Mouse (Mus musculus): ENCODE measurements at regions not wholly inside any gene's neighbourhood (a gene's known extent, or its start where the extent isn't known, plus 50 kb on each side); places are given as distances from the start of the nearest gene placed in this dataset.
A peak's percentile ranks its signal among the peaks of the same experiment; 100 is the strongest.

DNA sequence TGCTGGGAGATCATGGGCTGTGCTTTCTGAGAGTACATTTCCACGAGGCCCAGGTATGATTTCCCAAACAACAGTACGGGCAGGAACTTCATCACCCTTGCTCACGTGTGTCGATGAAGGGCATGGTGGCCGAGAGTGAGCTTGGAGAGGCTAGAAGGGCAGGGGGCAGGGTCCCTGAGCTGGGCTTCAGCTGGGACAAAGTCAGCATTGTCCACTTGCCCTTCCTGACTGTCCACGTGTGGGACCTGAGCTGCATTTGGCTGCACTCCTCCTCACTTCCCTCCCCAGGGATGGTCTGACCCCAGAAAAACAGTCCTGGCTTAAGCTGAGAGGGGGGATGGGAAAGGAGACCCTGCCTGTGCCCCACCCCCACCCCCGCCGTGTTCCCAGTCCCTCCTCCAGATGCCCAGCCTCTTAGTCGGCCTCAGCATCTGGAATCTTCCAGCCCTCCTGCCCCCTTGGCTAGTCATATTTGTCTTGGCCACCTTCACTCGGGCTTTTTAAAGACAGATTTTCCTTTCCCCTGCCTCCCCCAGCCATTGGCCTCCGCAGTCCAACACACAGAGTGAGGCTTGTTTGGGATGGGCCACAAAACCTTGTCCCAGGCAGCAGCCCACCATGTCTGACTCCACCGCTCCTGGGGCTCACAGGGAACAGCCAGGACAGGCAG is 58.6 kb downstream of the Isg20 start:
- Histone ChIP-seq H3K4me2 (ENCODE audit: low read depth, low read length) (no peak overlapping the region), H3K27ac (ENCODE audit: low read length) (no peak overlapping the region), H3K27me3 (ENCODE audit: control insufficient read depth, insufficient read depth, low read depth, low read length) (no peaks in the 10 kb centered on the region), H3K36me3 (ENCODE audit: control insufficient read depth, insufficient read depth, low read length) (no peaks in the 10 kb centered on the region), H3K4me1 (replicated peaks; ENCODE audit: control insufficient read depth, insufficient read depth, low read length) (no peaks in the 10 kb centered on the region), H3K4me3 (ENCODE audit: low read length) (no peak overlapping the region), H3K9me3 (ENCODE audit: control insufficient read depth, low read length) (no peaks in the 10 kb centered on the region), H3K9ac (ENCODE audit: low read length) (no peak overlapping the region)
- no peak for ATAC-seq (ENCODE audit: low read depth)
- 45% methylated on average over 12 of the region's 12 CpGs for WGBS

GRCm38 (mm10) chr7:78989751-78990206 is 63.5 kb upstream of the Acan start:
- H3K27ac ChIP-seq (ENCODE audit: low read length), result no peak overlapping the region
- ATAC-seq (ENCODE audit: low read depth), result peak; percentile 31; the same call in 1 of the 2 replicates

GRCm38 (mm10) chr7:78990302-78991038 is 62.8 kb upstream of the Acan start:
- peak overlapping the region; percentile 39 for H3K4me3 ChIP-seq (ENCODE audit: low read length)
- H3K27ac ChIP-seq (ENCODE audit: low read length), result no peak overlapping the region
- no peaks in the 10 kb centered on the region for H3K36me3 ChIP-seq (ENCODE audit: control insufficient read depth, insufficient read depth, low read length)
- H3K4me2 ChIP-seq (ENCODE audit: low read depth, low read length), result peak overlapping the region; percentile 77
- peak; percentile 90 for ATAC-seq (ENCODE audit: low read depth)
- peak overlapping the region; percentile 52; the same call in 1 of the 2 replicates for H3K9ac ChIP-seq (ENCODE audit: low read length)
- 0 out of 2 replicates have a peak, but pooled peaks cover 4% of the 10 kb centered on the region for H3K4me1 ChIP-seq (replicated peaks; ENCODE audit: control insufficient read depth, insufficient read depth, low read length)
- H3K9me3 ChIP-seq (ENCODE audit: control insufficient read depth, low read length), result no peaks in the 10 kb centered on the region
- peaks cover 2% of the 10 kb centered on the region; the same call in 1 of the 2 replicates for H3K27me3 ChIP-seq (ENCODE audit: control insufficient read depth, insufficient read depth, low read depth, low read length)
- 4% methylated on average over 27 of the region's 27 CpGs for WGBS

More at GRCm38 (mm10) chr7:78989751-78990206, 63.5 kb upstream of the Acan start:
- Histone ChIP-seq H3K4me2 (ENCODE audit: low read depth, low read length) (peak overlapping the region; percentile 77), H3K9me3 (ENCODE audit: control insufficient read depth, low read length) (no peaks in the 10 kb centered on the region), H3K4me3 (ENCODE audit: low read length) (no peak overlapping the region; the same call in 1 of the 2 replicates), H3K4me1 (replicated peaks; ENCODE audit: control insufficient read depth, insufficient read depth, low read length) (0 out of 2 replicates have a peak, but pooled peaks cover 4% of the 10 kb centered on the region), H3K9ac (ENCODE audit: low read length) (0 out of 2 replicates have a peak overlapping the region, but pooled peaks have one; percentile 52), H3K27me3 (ENCODE audit: control insufficient read depth, insufficient read depth, low read depth, low read length) (peaks cover 2% of the 10 kb centered on the region; the same call in 1 of the 2 replicates), H3K36me3 (ENCODE audit: control insufficient read depth, insufficient read depth, low read length) (no peaks in the 10 kb centered on the region)
- 18% methylated on average over 5 of the region's 5 CpGs for WGBS

DNA sequence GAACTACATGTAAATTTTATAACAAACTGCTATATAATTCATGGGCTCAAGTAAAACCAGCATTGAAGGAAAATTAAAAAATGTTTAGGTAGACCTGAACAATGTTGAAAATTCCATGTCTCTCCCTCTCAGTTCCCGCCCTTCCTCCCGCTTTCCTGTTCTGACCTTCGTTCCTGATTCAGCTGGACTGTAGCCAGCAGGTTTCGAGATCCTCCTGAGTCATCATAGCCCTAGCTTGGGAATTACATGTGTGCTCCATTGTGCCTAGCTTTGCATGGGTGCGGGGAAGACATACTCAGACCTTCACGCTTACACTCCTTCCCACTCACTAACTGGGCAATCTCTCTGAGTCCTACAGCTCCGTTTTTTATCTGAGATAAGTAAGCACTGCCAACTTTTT is 60.3 kb upstream of the Acan start:
- H3K27me3 ChIP-seq (ENCODE audit: control insufficient read depth, insufficient read depth, low read depth, low read length), result peaks cover 2% of the 10 kb centered on the region; the same call in 1 of the 2 replicates
- no peak for ATAC-seq (ENCODE audit: low read depth)

GRCm38 (mm10) chr7:78994134-78994533 is 59.1 kb upstream of the Acan start:
- no peaks in the 10 kb centered on the region for H3K9me3 ChIP-seq (ENCODE audit: control insufficient read depth, low read length)
- H3K27ac ChIP-seq (ENCODE audit: low read length), result no peak overlapping the region
- no peak overlapping the region for H3K9ac ChIP-seq (ENCODE audit: low read length)
- H3K27me3 ChIP-seq (ENCODE audit: control insufficient read depth, insufficient read depth, low read depth, low read length), result peaks cover 2% of the 10 kb centered on the region; the same call in 1 of the 2 replicates
- 0 out of 2 replicates have a peak, but pooled peaks cover 4% of the 10 kb centered on the region for H3K4me1 ChIP-seq (replicated peaks; ENCODE audit: control insufficient read depth, insufficient read depth, low read length)
- H3K4me2 ChIP-seq (ENCODE audit: low read depth, low read length), result no peak overlapping the region
- H3K36me3 ChIP-seq (ENCODE audit: control insufficient read depth, insufficient read depth, low read length), result no peaks in the 10 kb centered on the region
- WGBS, result 72% methylated on average over 8 of the region's 8 CpGs
- no peak for ATAC-seq (ENCODE audit: low read depth)
- no peak overlapping the region for H3K4me3 ChIP-seq (ENCODE audit: low read length)

More for the DNA sequence above, 60.3 kb upstream of the Acan start:
- 69% methylated on average over 7 of the region's 7 CpGs for WGBS
- H3K9ac ChIP-seq (ENCODE audit: low read length), result no peak overlapping the region
- no peaks in the 10 kb centered on the region for H3K36me3 ChIP-seq (ENCODE audit: control insufficient read depth, insufficient read depth, low read length)
- no peaks in the 10 kb centered on the region for H3K9me3 ChIP-seq (ENCODE audit: control insufficient read depth, low read length)
- no peak overlapping the region for H3K4me3 ChIP-seq (ENCODE audit: low read length)
- no peak overlapping the region for H3K4me2 ChIP-seq (ENCODE audit: low read depth, low read length)
- no peak overlapping the region for H3K27ac ChIP-seq (ENCODE audit: low read length)
- H3K4me1 ChIP-seq (replicated peaks; ENCODE audit: control insufficient read depth, insufficient read depth, low read length), result 0 out of 2 replicates have a peak, but pooled peaks cover 4% of the 10 kb centered on the region

- Histone ChIP-seq H3K27me3 (ENCODE audit: control insufficient read depth, insufficient read depth, low read depth, low read length) (no peaks in the 10 kb centered on the region), H3K36me3 (ENCODE audit: control insufficient read depth, insufficient read depth, low read length) (no peaks in the 10 kb centered on the region), H3K9me3 (ENCODE audit: control insufficient read depth, low read length) (no peaks in the 10 kb centered on the region), H3K4me1 (replicated peaks; ENCODE audit: control insufficient read depth, insufficient read depth, low read length) (0 out of 2 replicates have a peak, but pooled peaks cover 4% of the 10 kb centered on the region), H3K27ac (ENCODE audit: low read length) (no peak overlapping the region), H3K4me2 (ENCODE audit: low read depth, low read length) (no peak overlapping the region), H3K9ac (ENCODE audit: low read length) (no peak overlapping the region), H3K4me3 (ENCODE audit: low read length) (no peak overlapping the region)
- ATAC-seq (ENCODE audit: low read depth), result no peak
- WGBS, result 78% methylated on average over 2 of the region's 2 CpGs
These were observed 58.2 kb upstream of the Acan start for GRCm38 (mm10) chr7:78995034-78995433.

- no peak overlapping the region for H3K9ac ChIP-seq (ENCODE audit: low read length)
- no peaks in the 10 kb centered on the region for H3K27me3 ChIP-seq (ENCODE audit: control insufficient read depth, insufficient read depth, low read depth, low read length)
- no peak overlapping the region for H3K4me2 ChIP-seq (ENCODE audit: low read depth, low read length)
- H3K9me3 ChIP-seq (ENCODE audit: control insufficient read depth, low read length), result no peaks in the 10 kb centered on the region
- no peaks in the 10 kb centered on the region for H3K4me1 ChIP-seq (replicated peaks; ENCODE audit: control insufficient read depth, insufficient read depth, low read length)
- H3K36me3 ChIP-seq (ENCODE audit: control insufficient read depth, insufficient read depth, low read length), result no peaks in the 10 kb centered on the region
- 51% methylated on average over 4 of the region's 4 CpGs for WGBS
- no peak for ATAC-seq (ENCODE audit: low read depth)
- no peak overlapping the region for H3K4me3 ChIP-seq (ENCODE audit: low read length)
- H3K27ac ChIP-seq (ENCODE audit: low read length), result no peak overlapping the region
These were observed 57.5 kb upstream of the Acan start for GRCm38 (mm10) chr7:78995820-78996219.

All from lung, embryonic 16.5 days (tissue).